Mouse (Mus musculus) hindbrain, embryonic 14.5 days (tissue): Measurements from ENCODE around the gene Cpt1c. TPM values are rescaled to one million over a fixed set of nuclear protein-coding genes. Genes with fewer than 3 reads are reported as not detected.
A peak's percentile ranks its signal among the peaks of the same experiment; 100 is the strongest.

ENCODE experiments used
- ATAC-seq: fragments of 200-750 bp; cut with Nextera tagmentation; 2 replicates; pipeline ENCODE4 v1.8.0; 2017; ENCODE audit warnings: moderate number of reproducible peaks, mild to moderate bottlenecking, moderate TSS enrichment, moderate library complexity; ENCODE audit not compliant: low FRiP score
- DNase-seq: peaks from one replicate; pipeline ENCODE4 v3.0.0-alpha.2; 2015; ENCODE audit warnings: low spot score
- H3K27ac ChIP-seq: fragments of 300-500 bp; sonication (generic); 2 replicates; pipeline ENCODE4 v1.5.1; 2014; ENCODE audit warnings: mild to moderate bottlenecking, moderate library complexity
- H3K27me3 ChIP-seq: fragments of 300-500 bp; sonication (generic); 2 replicates; pipeline ENCODE4 v1.6.1; 2014; ENCODE audit warnings: mild to moderate bottlenecking, low read length, mixed read lengths; ENCODE audit not compliant: control insufficient read depth, insufficient read depth
- H3K36me3 ChIP-seq: fragments of 300-500 bp; sonication (generic); replicated peaks from 2 replicates; pipeline ENCODE4 v1.6.1; 2014; ENCODE audit not compliant: control insufficient read depth, insufficient read depth
- H3K4me1 ChIP-seq: fragments of 300-500 bp; sonication (generic); replicated peaks from 2 replicates; pipeline ENCODE4 v1.6.1; 2014; ENCODE audit warnings: antibody characterized with exemption, low read length, mixed read lengths; ENCODE audit not compliant: control insufficient read depth, insufficient read depth
- H3K4me2 ChIP-seq: fragments of 300-500 bp; sonication (generic); replicated peaks from 2 replicates; pipeline ENCODE4 v1.6.1; 2014; ENCODE audit warnings: mild to moderate bottlenecking, moderate library complexity
- H3K4me3 ChIP-seq: fragments of 300-500 bp; sonication (generic); replicated peaks from 2 replicates; pipeline ENCODE4 v1.5.1; 2014; ENCODE audit warnings: mild to moderate bottlenecking, low read length
- H3K9ac ChIP-seq: fragments of 300-500 bp; sonication (generic); 2 replicates; pipeline ENCODE4 v1.6.1; 2014
- H3K9me3 ChIP-seq: fragments of 300-500 bp; sonication (generic); 2 replicates; pipeline ENCODE4 v1.6.1; 2016; ENCODE audit warnings: low read length; ENCODE audit not compliant: control insufficient read depth
- WGBS: fragments of 180-500 bp; shearing (Covaris S2); extraction: QIAGEN DNeasy Blood & Tissue Kit; methylation state at CpG from one replicate; pipeline ENCODE4 v1.1.7; 2014; 5-methylcytosine and 5-hydroxymethylcytosine counted together
- polyA plus RNA-seq: library from polyadenylated mRNA; unstranded; fragments of >200 nt; fragmentation: Nextera tagmentation; extraction: Ambion mirVana; gene quantifications from 2 replicates; pipeline ENCODE4 v1.2.1, GENCODE M21; 2014

Cpt1c gene
- polyA plus RNA-seq, 1 experiment from 2014 or later, result 53.3 TPM

DNA sequence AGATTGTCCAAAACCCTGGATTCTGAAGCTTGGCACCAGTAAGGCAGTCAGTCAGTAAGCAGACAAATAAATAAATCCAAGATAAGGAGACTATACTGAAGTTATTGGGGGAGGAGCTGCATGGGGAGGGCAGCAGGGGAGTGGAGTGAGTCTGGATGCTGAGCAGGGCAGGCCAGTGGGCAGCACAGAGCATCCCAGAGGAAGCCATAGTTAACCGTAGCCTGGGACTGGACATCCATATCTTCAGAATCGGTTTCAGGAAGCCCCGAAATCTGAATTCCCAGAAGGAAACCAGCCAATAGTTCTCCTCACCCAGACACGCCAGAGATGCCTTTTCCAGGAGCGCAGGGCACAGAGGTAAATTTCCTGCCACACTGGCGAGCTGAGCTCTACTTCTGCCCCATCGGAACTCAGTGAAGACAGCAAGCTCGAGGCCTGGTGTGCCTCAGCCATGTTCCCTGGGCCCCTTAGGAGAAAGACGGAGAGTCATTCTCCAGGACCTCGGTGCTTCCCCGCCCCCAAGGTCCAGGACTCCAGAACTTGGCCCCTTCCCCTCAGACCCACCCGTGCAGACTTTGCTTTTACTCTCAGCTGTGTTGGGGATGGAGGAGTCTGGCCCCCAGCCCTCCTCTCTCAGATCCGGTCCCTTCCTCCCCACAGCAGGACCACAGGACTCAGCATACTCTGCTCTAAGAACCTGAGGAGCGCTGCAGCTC is 1.1 kb downstream of the Cpt1c start:
- Histone ChIP-seq H3K9me3 (no peaks in the 10 kb centered on the region), H3K9ac (peak overlapping the region; percentile 82), H3K4me3 (peak overlapping the region; percentile 47), H3K4me1 (peaks cover 32% of the 10 kb centered on the region), H3K27me3 (no peaks in the 10 kb centered on the region), H3K36me3 (peaks cover 35% of the 10 kb centered on the region), H3K27ac (peak overlapping the region; percentile 95), H3K4me2 (peak overlapping the region; percentile 97)
- 35% methylated on average over 14 of the region's 14 CpGs for WGBS
- DNase-seq, result no peak
- no peak for ATAC-seq

DNA sequence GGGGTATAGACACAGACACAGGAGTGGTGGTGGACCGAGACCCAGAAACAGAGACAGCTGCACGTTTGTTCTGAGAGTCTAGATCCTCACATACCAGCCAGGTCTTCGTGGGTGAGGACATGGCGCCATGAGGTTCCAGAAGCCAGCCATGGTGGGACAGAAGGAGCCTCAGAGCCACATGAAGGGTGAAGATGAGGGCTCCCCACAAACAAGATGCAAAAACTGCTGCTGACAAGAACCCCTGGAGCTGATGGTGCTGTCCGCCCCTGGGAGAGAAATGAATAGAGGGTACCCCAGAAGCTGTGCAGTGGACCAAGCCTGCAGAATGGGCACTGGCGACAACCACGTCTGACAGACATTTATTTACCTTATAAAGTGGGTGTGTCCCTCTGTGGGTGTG is 3.5 kb downstream of the Cpt1c start:
- DNase-seq, result no peak
- H3K4me1 ChIP-seq, result peaks cover 32% of the 10 kb centered on the region
- peaks cover 31% of the 10 kb centered on the region for H3K36me3 ChIP-seq
- H3K27ac ChIP-seq, result peak overlapping the region; percentile 86
- peak overlapping the region; percentile 50 for H3K4me3 ChIP-seq
- no peaks in the 10 kb centered on the region for H3K27me3 ChIP-seq
- peak overlapping the region; percentile 61 for H3K9ac ChIP-seq
- ATAC-seq, result no peak
- no peaks in the 10 kb centered on the region for H3K9me3 ChIP-seq
- WGBS, result 73% methylated on average over 7 of the region's 7 CpGs
- peak overlapping the region; percentile 83 for H3K4me2 ChIP-seq

DNA sequence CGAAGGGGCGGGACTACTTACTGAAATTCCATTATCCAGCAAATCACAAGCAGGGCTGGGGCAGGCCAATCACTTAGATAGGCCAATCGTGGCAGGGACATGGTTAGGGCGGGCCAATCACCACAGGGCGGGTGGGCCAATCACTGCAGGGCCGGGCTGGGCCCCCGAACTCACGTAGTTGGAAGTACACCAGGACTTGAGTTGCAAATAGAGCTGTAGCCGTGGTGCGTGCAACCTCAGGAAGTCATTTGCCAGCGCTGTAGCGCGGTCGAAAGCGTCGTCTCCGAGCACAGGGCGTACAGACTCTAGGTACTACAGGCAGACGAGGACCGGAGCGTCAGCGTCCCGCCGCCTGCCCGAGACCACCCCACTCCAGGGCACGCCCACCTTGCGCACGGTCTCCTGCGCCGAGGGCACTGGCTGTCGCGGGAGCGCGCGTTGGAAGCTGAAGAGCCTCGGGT is 4.4 kb downstream of the Cpt1c start:
- Histone ChIP-seq H3K9me3 (no peaks in the 10 kb centered on the region), H3K27ac (peak overlapping the region; percentile 86), H3K4me1 (peaks cover 29% of the 10 kb centered on the region), H3K4me3 (peak overlapping the region; percentile 50), H3K9ac (peak overlapping the region; percentile 61), H3K27me3 (no peaks in the 10 kb centered on the region), H3K36me3 (peaks cover 31% of the 10 kb centered on the region), H3K4me2 (peak overlapping the region; percentile 83)
- WGBS, result under 1% methylated on average over 36 of the region's 36 CpGs
- peak; percentile 95 for ATAC-seq
- DNase-seq, result peak; percentile 88

DNA sequence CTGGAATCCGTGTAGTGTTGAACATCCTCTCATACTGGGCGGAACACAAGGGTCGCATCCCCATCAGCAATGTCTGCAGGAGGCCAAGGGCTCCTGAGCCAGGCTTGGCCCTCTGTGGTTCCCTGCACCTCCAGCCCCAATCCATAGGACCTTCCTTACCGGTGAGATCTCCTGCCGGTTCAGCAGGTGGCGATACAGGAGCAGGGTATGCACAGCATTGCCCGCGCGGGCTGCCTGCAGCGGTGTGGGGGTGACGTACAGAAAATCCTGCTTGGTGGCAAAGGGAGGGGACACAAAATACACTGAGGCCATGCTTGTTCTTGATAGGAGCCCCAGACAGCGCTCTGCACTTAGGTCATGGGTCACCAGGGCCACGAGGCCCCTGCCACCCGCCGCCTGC is 8.0 kb downstream of the Cpt1c start:
- H3K9me3 ChIP-seq, result no peaks in the 10 kb centered on the region
- WGBS, result 74% methylated on average over 15 of the region's 15 CpGs
- DNase-seq (no peak), ATAC-seq (no peak)
- H3K4me3 ChIP-seq, result no peak overlapping the region
- no peak overlapping the region for H3K9ac ChIP-seq
- H3K27me3 ChIP-seq, result no peaks in the 10 kb centered on the region
- H3K36me3 ChIP-seq, result peaks cover 63% of the 10 kb centered on the region
- H3K4me2 ChIP-seq, result no peak overlapping the region
- no peak overlapping the region for H3K27ac ChIP-seq
- H3K4me1 ChIP-seq, result peaks cover 9% of the 10 kb centered on the region

DNA sequence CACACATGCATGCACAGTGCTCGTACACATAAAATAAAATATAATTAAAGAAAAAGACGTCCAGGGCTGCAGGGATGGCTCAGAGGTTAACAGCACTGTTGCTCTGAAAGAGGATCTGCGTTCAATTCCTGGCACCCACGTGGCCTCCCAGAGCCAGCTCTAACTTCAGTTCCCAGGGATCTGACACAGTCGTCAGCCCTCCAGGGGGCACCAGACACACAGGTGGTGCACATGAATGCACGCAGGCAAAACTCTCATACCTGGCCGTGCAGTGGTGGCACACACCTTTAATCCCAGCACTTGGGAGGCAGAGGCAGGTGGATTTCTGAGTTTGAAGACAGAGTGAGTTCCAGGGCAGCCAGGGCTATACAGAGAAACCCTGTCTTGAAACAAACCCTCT is 8.7 kb downstream of the Cpt1c start:
- H3K4me2 ChIP-seq, result no peak overlapping the region
- WGBS, result 85% methylated on average over 7 of the region's 7 CpGs
- no peak overlapping the region for H3K9ac ChIP-seq
- no peaks in the 10 kb centered on the region for H3K9me3 ChIP-seq
- H3K27ac ChIP-seq, result no peak overlapping the region
- H3K4me3 ChIP-seq, result no peak overlapping the region
- DNase-seq (no peak), ATAC-seq (no peak)
- H3K27me3 ChIP-seq, result no peaks in the 10 kb centered on the region
- peaks cover 70% of the 10 kb centered on the region for H3K36me3 ChIP-seq
- peaks cover 2% of the 10 kb centered on the region for H3K4me1 ChIP-seq

DNA sequence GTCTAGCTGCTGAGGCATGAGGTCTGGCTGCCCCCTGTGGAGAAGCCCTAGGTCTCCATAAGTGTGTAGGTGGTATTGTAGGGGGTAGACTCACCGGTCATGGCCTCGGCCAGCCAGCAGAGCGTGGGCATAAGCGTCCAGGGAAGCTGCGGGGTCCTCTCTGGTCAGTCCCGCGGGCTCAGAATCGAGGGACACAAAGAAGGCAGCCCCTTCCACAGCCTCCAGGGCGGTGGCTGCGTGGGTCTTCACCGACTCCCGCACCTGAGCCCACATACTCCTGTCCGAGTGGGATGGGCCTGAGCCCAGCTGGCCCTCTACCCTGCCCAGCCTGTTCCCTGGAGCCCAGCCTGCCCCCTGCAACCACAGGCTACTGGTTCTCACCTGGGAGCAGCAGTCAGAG is 9.7 kb downstream of the Cpt1c start:
- no peaks in the 10 kb centered on the region for H3K4me1 ChIP-seq
- H3K9ac ChIP-seq, result no peak overlapping the region
- DNase-seq, result no peak
- H3K9me3 ChIP-seq, result no peaks in the 10 kb centered on the region
- 93% methylated on average over 13 of the region's 13 CpGs for WGBS
- H3K27me3 ChIP-seq, result no peaks in the 10 kb centered on the region
- H3K27ac ChIP-seq, result no peak overlapping the region
- H3K4me3 ChIP-seq, result no peak overlapping the region
- no peak overlapping the region for H3K4me2 ChIP-seq
- ATAC-seq, result no peak
- H3K36me3 ChIP-seq, result peaks cover 76% of the 10 kb centered on the region

DNA sequence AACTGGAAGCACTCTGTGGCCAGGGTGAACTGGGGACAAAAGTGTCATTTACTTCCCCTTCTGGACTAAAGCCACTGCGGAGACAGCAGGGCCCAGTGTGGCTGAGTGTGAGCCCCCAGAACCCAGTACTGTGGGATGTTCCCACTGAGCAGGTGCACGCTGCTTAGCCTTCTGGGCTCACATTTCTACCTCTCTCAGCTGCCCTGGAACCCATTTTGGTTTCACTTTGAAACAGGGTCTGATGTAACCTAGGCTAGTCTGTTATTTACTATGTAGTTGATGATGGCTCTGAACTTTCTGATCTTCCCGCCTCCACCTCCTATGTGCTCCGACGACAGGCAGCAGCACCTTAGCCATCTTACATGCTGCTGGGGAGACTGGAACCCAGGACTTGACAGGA is 11.8 kb downstream of the Cpt1c start:
- Histone ChIP-seq H3K9ac (no peak overlapping the region), H3K36me3 (peaks cover 84% of the 10 kb centered on the region), H3K27ac (no peak overlapping the region), H3K27me3 (no peaks in the 10 kb centered on the region), H3K4me3 (no peak overlapping the region), H3K4me2 (no peak overlapping the region), H3K9me3 (no peaks in the 10 kb centered on the region), H3K4me1 (no peaks in the 10 kb centered on the region)
- DNase-seq (no peak), ATAC-seq (no peak)
- WGBS, result 93% methylated on average over 5 of the region's 5 CpGs

DNA sequence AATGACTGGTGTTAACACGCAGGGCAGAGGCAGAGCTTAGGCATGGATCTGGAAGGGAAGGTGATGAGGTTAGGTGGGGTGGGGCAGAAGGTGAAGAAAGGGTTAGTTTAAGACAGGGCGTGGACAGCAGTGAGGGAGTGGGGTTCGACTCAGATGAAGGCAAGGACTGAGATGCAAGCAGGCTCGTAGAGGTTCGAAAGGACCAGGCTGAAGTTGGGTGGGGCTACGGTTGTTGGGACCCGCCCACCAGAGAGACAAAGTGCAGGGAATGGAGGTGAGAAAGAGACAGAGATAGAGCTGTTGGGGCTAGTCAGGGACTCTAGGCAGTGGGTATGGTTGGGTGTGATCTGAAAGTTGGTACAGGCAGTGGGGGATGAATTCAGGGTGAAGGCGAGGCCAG is 12.3 kb downstream of the Cpt1c start:
- Histone ChIP-seq H3K27ac (no peak overlapping the region), H3K4me3 (no peak overlapping the region), H3K9me3 (no peaks in the 10 kb centered on the region), H3K4me1 (no peaks in the 10 kb centered on the region), H3K4me2 (no peak overlapping the region), H3K27me3 (no peaks in the 10 kb centered on the region), H3K9ac (no peak overlapping the region), H3K36me3 (peaks cover 81% of the 10 kb centered on the region)
- ATAC-seq (no peak), DNase-seq (no peak)
- WGBS, result 88% methylated on average over 8 of the region's 8 CpGs

DNA sequence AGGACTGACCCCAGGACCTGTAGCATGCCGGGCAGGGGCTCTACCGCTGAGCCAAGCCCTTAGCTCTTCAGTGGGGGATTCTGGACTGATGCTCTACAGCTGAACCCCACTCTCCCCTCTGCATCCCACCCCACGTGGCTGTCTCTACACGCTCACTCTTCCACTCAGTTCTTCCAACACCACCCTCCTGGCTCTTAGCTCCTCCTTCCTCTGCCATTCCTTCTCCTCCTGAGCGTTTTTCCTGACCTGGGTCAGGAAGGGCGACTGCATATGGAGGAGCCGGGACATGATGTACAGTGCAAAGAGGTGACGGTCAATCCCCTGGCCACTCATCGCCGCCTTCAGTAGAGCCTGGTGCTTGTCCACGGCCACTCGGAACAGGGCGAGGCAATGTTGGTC is 14.1 kb downstream of the Cpt1c start:
- Histone ChIP-seq H3K4me3 (no peak overlapping the region), H3K27ac (no peak overlapping the region), H3K4me1 (no peaks in the 10 kb centered on the region), H3K4me2 (no peak overlapping the region), H3K27me3 (no peaks in the 10 kb centered on the region), H3K9me3 (no peaks in the 10 kb centered on the region), H3K9ac (no peak overlapping the region), H3K36me3 (peaks cover 65% of the 10 kb centered on the region)
- DNase-seq (no peak), ATAC-seq (no peak)
- WGBS, result 92% methylated on average over 13 of the region's 13 CpGs
